Mouse (Mus musculus): ENCODE measurements around the gene Dnm2. TPM values are rescaled to one million over a fixed set of nuclear protein-coding genes. Genes with fewer than 3 reads are reported as not detected.

The Dnm2 gene
- polyA plus RNA-seq, 1 experiment from 2014 or later: 76.0 TPM

DNA sequence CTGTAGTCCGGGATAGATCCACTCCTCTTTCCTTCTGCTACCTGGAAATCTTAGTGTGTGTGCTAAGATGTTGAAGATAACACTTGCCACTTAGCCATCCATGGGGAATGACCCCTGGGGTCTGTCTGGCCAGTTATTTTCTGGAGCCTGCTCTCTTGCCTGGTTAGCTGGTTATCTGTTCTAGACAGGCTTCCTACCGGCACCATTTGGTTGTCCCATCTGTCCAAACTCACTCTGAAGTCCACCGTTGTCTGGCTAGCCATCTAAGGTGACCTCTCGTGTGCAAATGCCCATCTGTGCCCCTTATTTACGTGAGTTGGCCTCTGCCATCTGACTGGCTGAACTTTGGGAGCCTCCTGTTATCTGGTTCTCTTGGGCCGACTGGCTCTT, 843 bp downstream of the Dnm2 start:
- 4% methylated on average over 6 of the region's 6 CpGs for WGBS
- peaks cover 4% of the 10 kb centered on the region; the same call in 1 of the 2 replicates for H3K4me1 ChIP-seq (replicated peaks; ENCODE audit: control insufficient read depth, insufficient read depth)
- ATAC-seq (ENCODE audit: low FRiP score, low TSS enrichment) (no peak), DNase-seq (ENCODE audit: low spot score) (no peak)
- peak overlapping the region; percentile 90 for H3K4me2 ChIP-seq (replicated peaks; ENCODE audit: low read depth)
- H3K9ac ChIP-seq (ENCODE audit: low read length): peak overlapping the region; percentile 97
- no peak for TF ChIP-seq EP300 (optimal IDR thresholded peaks at IDR 0.05)
- no peak for TF ChIP-seq CTCF (IDR thresholded peaks at IDR 0.05; ENCODE audit: low read depth)
- no peaks in the 10 kb centered on the region for H3K9me3 ChIP-seq (ENCODE audit: control insufficient read depth, low read length)
- 0 out of 2 replicates have a peak, but pooled peaks cover 3% of the 10 kb centered on the region for H3K36me3 ChIP-seq (ENCODE audit: control insufficient read depth, insufficient read depth, low read length)
- H3K27ac ChIP-seq (replicated peaks): peak overlapping the region; percentile 97
- H3K27me3 ChIP-seq (ENCODE audit: control insufficient read depth, insufficient read depth, low read length): no peaks in the 10 kb centered on the region
- H3K4me3 ChIP-seq (ENCODE audit: low read depth, low read length): peak overlapping the region; percentile 98

DNA sequence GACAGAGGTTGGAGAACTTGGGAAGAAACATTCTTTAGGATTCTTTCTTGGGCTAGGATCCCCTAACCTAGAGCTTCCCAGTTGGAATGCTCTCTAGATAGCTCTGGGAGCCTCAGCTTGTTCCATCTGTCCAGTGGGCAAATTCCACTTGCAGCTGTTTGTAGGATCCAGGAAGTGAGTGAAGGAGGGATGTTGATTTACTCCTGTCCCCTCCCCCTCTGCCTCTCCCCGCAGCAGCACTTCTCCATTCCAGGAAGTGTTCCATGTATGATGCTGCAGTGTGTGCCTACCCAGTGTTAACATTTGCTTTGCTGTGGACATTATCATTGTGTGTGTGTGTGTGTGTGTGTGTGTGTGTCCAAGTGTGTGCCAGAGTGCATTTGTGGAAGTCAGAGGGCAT, 1.3 kb downstream of the Dnm2 start:
- 0% methylated on average over 1 of the region's 1 CpGs for WGBS
- peak; percentile 82 for DNase-seq (ENCODE audit: low spot score)

DNA sequence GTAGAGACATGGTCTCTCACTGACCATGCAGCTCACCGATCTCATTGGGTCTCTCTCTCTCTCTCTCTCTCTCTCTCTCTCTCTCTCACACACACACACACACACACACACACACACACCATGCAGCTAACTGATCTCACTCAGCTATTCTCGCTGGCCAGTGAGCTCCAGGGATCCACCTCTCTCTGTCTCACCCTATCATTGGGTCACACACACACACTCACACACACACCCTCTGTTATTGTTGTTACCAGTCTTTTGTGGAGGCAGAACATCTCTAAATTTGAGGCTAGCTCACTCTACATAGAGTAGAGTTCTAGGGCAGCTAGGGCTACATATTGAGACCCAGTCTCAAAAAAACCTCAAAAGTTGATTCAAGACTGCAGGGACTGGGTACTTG, 1.8 kb downstream of the Dnm2 start:
- Histone ChIP-seq H3K36me3 (ENCODE audit: control insufficient read depth, insufficient read depth, low read length) (no peaks in the 10 kb centered on the region), H3K4me3 (ENCODE audit: low read depth, low read length) (no peak overlapping the region), H3K4me2 (replicated peaks; ENCODE audit: low read depth) (peak overlapping the region; percentile 90; the same call in 1 of the 2 replicates), H3K9me3 (ENCODE audit: control insufficient read depth, low read length) (no peaks in the 10 kb centered on the region), H3K27ac (replicated peaks) (0 out of 2 replicates have a peak overlapping the region, but pooled peaks have one; percentile 1), H3K4me1 (replicated peaks; ENCODE audit: control insufficient read depth, insufficient read depth) (peaks cover 4% of the 10 kb centered on the region; the same call in 1 of the 2 replicates), H3K27me3 (ENCODE audit: control insufficient read depth, insufficient read depth, low read length) (no peaks in the 10 kb centered on the region), H3K9ac (ENCODE audit: low read length) (no peak overlapping the region)
- DNase-seq (ENCODE audit: low spot score): no peak
- no peak for ATAC-seq (ENCODE audit: low FRiP score, low TSS enrichment)
- TF ChIP-seq CTCF (IDR thresholded peaks at IDR 0.05; ENCODE audit: low read depth): no peak
- no peak for TF ChIP-seq EP300 (optimal IDR thresholded peaks at IDR 0.05)
- 64% methylated on average over 2 of the region's 2 CpGs for WGBS

More for the DNA sequence above, 1.3 kb downstream of the Dnm2 start:
- Histone ChIP-seq H3K4me2 (replicated peaks; ENCODE audit: low read depth) (peak overlapping the region; percentile 90), H3K9me3 (ENCODE audit: control insufficient read depth, low read length) (no peaks in the 10 kb centered on the region), H3K36me3 (ENCODE audit: control insufficient read depth, insufficient read depth, low read length) (no peaks in the 10 kb centered on the region), H3K4me3 (ENCODE audit: low read depth, low read length) (peak overlapping the region; percentile 98), H3K4me1 (replicated peaks; ENCODE audit: control insufficient read depth, insufficient read depth) (peaks cover 4% of the 10 kb centered on the region; the same call in 1 of the 2 replicates), H3K9ac (ENCODE audit: low read length) (peak overlapping the region; percentile 97), H3K27me3 (ENCODE audit: control insufficient read depth, insufficient read depth, low read length) (no peaks in the 10 kb centered on the region), H3K27ac (replicated peaks) (peak overlapping the region; percentile 97)
- TF ChIP-seq EP300 (optimal IDR thresholded peaks at IDR 0.05): no peak
- TF ChIP-seq CTCF (IDR thresholded peaks at IDR 0.05; ENCODE audit: low read depth): no peak
- ATAC-seq (ENCODE audit: low FRiP score, low TSS enrichment): peak; percentile 76

DNA sequence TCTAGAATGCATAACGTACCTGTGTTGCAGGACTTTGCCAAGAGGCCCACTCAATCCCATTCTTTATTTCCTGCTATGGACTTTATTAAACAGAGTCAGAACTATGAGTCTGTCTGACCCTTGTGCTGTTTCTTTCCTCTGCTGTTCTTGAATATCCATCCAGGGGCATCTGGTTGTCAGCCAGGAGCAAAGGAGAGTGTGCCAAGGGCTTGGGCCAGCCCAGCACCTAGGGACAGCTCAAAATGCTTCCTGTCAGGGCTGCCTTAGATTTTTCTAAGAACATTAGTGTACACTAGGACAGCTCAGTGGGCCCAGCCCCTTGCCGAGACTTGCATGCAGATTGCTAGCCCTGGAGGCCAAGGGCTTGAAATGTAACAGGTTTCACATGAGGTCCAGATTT, 3.1 kb downstream of the Dnm2 start:
- H3K4me3 ChIP-seq (ENCODE audit: low read depth, low read length): no peak overlapping the region
- TF ChIP-seq CTCF (IDR thresholded peaks at IDR 0.05; ENCODE audit: low read depth) (no peak), EP300 (optimal IDR thresholded peaks at IDR 0.05) (no peak)
- no peak for ATAC-seq (ENCODE audit: low FRiP score, low TSS enrichment)
- whole genome bisulfite sequencing: 53% methylated on average over 2 of the region's 2 CpGs
- H3K36me3 ChIP-seq (ENCODE audit: control insufficient read depth, insufficient read depth, low read length): no peaks in the 10 kb centered on the region
- no peaks in the 10 kb centered on the region for H3K27me3 ChIP-seq (ENCODE audit: control insufficient read depth, insufficient read depth, low read length)
- H3K9me3 ChIP-seq (ENCODE audit: control insufficient read depth, low read length): no peaks in the 10 kb centered on the region
- no peak overlapping the region for H3K9ac ChIP-seq (ENCODE audit: low read length)
- DNase-seq (ENCODE audit: low spot score): no peak
- H3K4me1 ChIP-seq (replicated peaks; ENCODE audit: control insufficient read depth, insufficient read depth): peaks cover 4% of the 10 kb centered on the region; the same call in 1 of the 2 replicates
- no peak overlapping the region for H3K4me2 ChIP-seq (replicated peaks; ENCODE audit: low read depth)
- H3K27ac ChIP-seq (replicated peaks): no peak overlapping the region

DNA sequence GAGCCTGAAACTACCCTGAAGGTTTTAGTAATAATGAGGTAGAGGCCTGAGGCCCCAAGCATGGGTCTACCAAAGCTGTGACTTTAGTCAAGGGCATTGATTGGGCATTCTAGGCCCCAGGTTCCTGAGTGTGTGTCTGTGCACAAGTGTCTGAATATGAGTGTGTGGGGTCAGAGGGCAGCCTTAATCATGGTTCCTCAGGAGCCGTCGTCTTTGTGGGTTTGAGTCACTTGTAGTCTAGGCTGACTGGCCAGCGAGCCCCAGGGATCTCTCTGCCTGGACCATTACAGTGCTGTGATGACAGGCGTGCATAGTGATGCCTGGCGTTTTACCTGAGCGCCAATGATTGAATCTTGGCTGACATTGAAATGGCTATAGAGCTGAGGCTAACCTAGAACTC, 3.5 kb downstream of the Dnm2 start:
- Histone ChIP-seq H3K4me3 (ENCODE audit: low read depth, low read length) (no peak overlapping the region), H3K27me3 (ENCODE audit: control insufficient read depth, insufficient read depth, low read length) (no peaks in the 10 kb centered on the region), H3K4me2 (replicated peaks; ENCODE audit: low read depth) (no peak overlapping the region), H3K36me3 (ENCODE audit: control insufficient read depth, insufficient read depth, low read length) (no peaks in the 10 kb centered on the region), H3K4me1 (replicated peaks; ENCODE audit: control insufficient read depth, insufficient read depth) (peaks cover 4% of the 10 kb centered on the region; the same call in 1 of the 2 replicates), H3K27ac (replicated peaks) (no peak overlapping the region), H3K9me3 (ENCODE audit: control insufficient read depth, low read length) (no peaks in the 10 kb centered on the region), H3K9ac (ENCODE audit: low read length) (no peak overlapping the region)
- ATAC-seq (ENCODE audit: low FRiP score, low TSS enrichment): no peak
- TF ChIP-seq CTCF (IDR thresholded peaks at IDR 0.05; ENCODE audit: low read depth): no peak
- no peak for TF ChIP-seq EP300 (optimal IDR thresholded peaks at IDR 0.05)
- WGBS: 75% methylated on average over 6 of the region's 6 CpGs
- DNase-seq (ENCODE audit: low spot score): no peak

DNA sequence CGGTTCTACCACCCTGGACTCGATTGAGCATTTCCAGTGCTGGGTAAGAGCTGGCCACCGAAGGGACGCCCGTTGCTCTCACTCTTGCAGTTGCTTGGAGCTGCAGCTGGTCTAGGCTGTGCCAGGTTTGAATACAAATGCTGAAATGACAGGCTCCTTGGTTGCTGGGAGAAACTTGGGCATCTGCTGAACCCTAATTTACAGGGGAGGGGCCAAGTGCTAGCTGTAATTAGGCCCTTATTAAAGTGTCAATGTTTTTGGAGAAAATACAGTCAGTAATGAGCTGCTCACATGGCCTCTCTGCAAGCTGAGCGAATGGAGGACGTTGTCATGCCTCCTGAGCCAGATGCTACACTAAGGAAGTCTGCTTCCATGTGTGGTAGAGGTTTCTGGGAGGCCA, 6.0 kb downstream of the Dnm2 start:
- H3K27ac ChIP-seq (replicated peaks): no peak overlapping the region
- TF ChIP-seq EP300 (optimal IDR thresholded peaks at IDR 0.05): no peak
- TF ChIP-seq CTCF (IDR thresholded peaks at IDR 0.05; ENCODE audit: low read depth): no peak
- H3K36me3 ChIP-seq (ENCODE audit: control insufficient read depth, insufficient read depth, low read length): no peaks in the 10 kb centered on the region
- H3K27me3 ChIP-seq (ENCODE audit: control insufficient read depth, insufficient read depth, low read length): no peaks in the 10 kb centered on the region
- H3K4me3 ChIP-seq (ENCODE audit: low read depth, low read length): no peak overlapping the region
- DNase-seq (ENCODE audit: low spot score) (no peak), ATAC-seq (ENCODE audit: low FRiP score, low TSS enrichment) (no peak)
- 82% methylated on average over 7 of the region's 7 CpGs for WGBS
- no peaks in the 10 kb centered on the region for H3K9me3 ChIP-seq (ENCODE audit: control insufficient read depth, low read length)
- no peak overlapping the region for H3K9ac ChIP-seq (ENCODE audit: low read length)
- peaks cover 3% of the 10 kb centered on the region; the same call in 1 of the 2 replicates for H3K4me1 ChIP-seq (replicated peaks; ENCODE audit: control insufficient read depth, insufficient read depth)
- no peak overlapping the region for H3K4me2 ChIP-seq (replicated peaks; ENCODE audit: low read depth)

Data from stomach, postnatal 0 days (tissue).